Mouse (Mus musculus): ENCODE measurements at regions not wholly inside any gene's neighbourhood (a gene's known extent, or its start where the extent isn't known, plus 50 kb on each side); places are given as distances from the start of the nearest gene placed in this dataset.

- Histone ChIP-seq H3K27ac (replicated peaks) (no peak overlapping the region), H3K4me2 (replicated peaks) (no peak overlapping the region), H3K36me3 (no peaks in the 10 kb centered on the region), H3K27me3 (no peaks in the 10 kb centered on the region), H3K9ac (replicated peaks) (no peak overlapping the region), H3K4me3 (no peak overlapping the region), H3K4me1 (no peaks in the 10 kb centered on the region), H3K9me3 (no peaks in the 10 kb centered on the region)
- ATAC-seq (replicated peaks), result no peak
- WGBS, result 77% methylated on average over 2 of the region's 2 CpGs
Measured at GRCm38 (mm10) chr13:31349671-31350070, 206.3 kb upstream of the Foxq1 start.

DNA sequence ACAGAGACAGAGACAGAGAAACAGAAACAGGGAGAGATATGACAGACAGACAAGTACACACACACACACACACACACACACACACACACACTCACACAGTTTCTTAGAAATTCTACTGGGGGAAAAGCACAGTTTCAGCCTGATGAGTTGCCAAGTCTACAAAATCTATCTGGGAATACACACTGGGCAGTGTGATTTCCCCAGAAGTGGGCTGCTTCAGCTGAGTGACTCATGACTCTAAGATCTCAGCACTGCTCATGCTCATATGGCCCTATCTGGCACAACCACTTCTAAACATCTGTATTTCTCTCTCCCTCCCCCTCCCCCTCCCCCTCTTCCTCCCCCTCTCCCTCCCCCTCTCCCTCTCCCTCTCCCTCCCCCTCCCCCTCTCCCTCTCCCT, 204.5 kb upstream of the Foxq1 start:
- no peak for ATAC-seq (replicated peaks)
- Histone ChIP-seq H3K4me1 (no peaks in the 10 kb centered on the region), H3K27me3 (no peaks in the 10 kb centered on the region), H3K4me2 (replicated peaks) (no peak overlapping the region), H3K36me3 (no peaks in the 10 kb centered on the region), H3K9me3 (no peaks in the 10 kb centered on the region), H3K9ac (replicated peaks) (no peak overlapping the region), H3K4me3 (no peak overlapping the region), H3K27ac (replicated peaks) (no peak overlapping the region)

- no peak for ATAC-seq (replicated peaks)
- no peak overlapping the region for H3K9ac ChIP-seq (replicated peaks)
- H3K36me3 ChIP-seq, result no peaks in the 10 kb centered on the region
- H3K9me3 ChIP-seq, result no peaks in the 10 kb centered on the region
- no peak overlapping the region for H3K4me3 ChIP-seq
- no peaks in the 10 kb centered on the region for H3K4me1 ChIP-seq
- H3K27me3 ChIP-seq, result no peaks in the 10 kb centered on the region
- WGBS, result 71% methylated on average over 5 of the region's 5 CpGs
- no peak overlapping the region for H3K27ac ChIP-seq (replicated peaks)
- no peak overlapping the region for H3K4me2 ChIP-seq (replicated peaks)
Measured at GRCm38 (mm10) chr13:31352825-31353224, 203.1 kb upstream of the Foxq1 start.

DNA sequence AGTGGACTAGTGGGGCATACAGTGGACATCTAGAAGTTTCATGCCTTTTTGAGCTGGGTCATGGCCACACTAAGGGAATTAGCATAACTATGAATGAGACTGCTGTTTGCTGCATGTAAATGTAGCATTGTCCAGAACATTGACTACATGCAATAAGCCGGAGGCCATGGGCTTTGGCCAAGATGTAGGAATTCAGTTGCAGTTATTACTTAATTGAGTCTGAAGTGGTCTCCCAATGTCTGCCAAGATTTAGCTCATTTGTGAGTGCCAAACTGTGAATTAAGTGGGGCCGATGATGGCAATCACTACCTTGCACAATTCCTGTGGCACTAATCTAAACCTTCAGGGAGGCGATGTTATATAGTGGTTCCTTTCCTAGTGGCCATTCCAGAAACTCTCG, 196.6 kb upstream of the Foxq1 start:
- H3K4me3 ChIP-seq, result no peak overlapping the region
- no peaks in the 10 kb centered on the region for H3K27me3 ChIP-seq
- no peak overlapping the region for H3K9ac ChIP-seq (replicated peaks)
- peak; percentile 70 for ATAC-seq (replicated peaks)
- H3K27ac ChIP-seq (replicated peaks), result no peak overlapping the region
- H3K36me3 ChIP-seq, result no peaks in the 10 kb centered on the region
- no peaks in the 10 kb centered on the region for H3K4me1 ChIP-seq
- no peak overlapping the region for H3K4me2 ChIP-seq (replicated peaks)
- H3K9me3 ChIP-seq, result no peaks in the 10 kb centered on the region
- 64% methylated on average over 4 of the region's 4 CpGs for WGBS

- H3K27ac ChIP-seq (replicated peaks), result no peak overlapping the region
- no peaks in the 10 kb centered on the region for H3K27me3 ChIP-seq
- 33% methylated on average over 3 of the region's 3 CpGs for WGBS
- H3K4me2 ChIP-seq (replicated peaks), result no peak overlapping the region
- no peak for ATAC-seq (replicated peaks)
- H3K9ac ChIP-seq (replicated peaks), result no peak overlapping the region
- no peaks in the 10 kb centered on the region for H3K36me3 ChIP-seq
- no peaks in the 10 kb centered on the region for H3K4me1 ChIP-seq
- no peaks in the 10 kb centered on the region for H3K9me3 ChIP-seq
- H3K4me3 ChIP-seq, result no peak overlapping the region
Measured at GRCm38 (mm10) chr13:31362386-31362785, 193.5 kb upstream of the Foxq1 start.

- H3K4me1 ChIP-seq, result no peaks in the 10 kb centered on the region
- no peak overlapping the region for H3K4me2 ChIP-seq (replicated peaks)
- H3K36me3 ChIP-seq, result no peaks in the 10 kb centered on the region
- no peaks in the 10 kb centered on the region for H3K27me3 ChIP-seq
- H3K4me3 ChIP-seq, result no peak overlapping the region
- no peak for ATAC-seq (replicated peaks)
- H3K9me3 ChIP-seq, result no peaks in the 10 kb centered on the region
- WGBS, result 75% methylated on average over 4 of the region's 4 CpGs
- no peak overlapping the region for H3K9ac ChIP-seq (replicated peaks)
- no peak overlapping the region for H3K27ac ChIP-seq (replicated peaks)
Measured at GRCm38 (mm10) chr13:31364369-31364768, 191.6 kb upstream of the Foxq1 start.

DNA sequence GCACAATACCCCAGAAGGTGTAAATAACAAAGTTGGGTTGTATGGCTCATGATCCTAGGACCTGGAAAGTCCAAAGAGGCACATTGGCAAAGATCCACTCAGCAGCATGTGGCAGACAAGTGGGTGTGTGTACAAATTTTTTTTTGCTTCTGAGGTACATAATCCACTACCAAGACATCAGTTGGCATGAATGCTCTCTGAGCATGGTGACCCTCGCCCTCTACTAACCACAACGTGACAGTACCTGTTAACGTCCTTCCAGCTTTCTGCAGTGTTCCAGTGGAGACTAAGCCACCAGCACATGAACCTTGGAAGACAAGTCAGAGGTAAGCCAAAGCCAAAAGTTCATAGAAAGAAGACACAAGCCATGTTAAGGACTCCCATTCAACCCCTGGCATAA, 188.7 kb upstream of the Foxq1 start:
- no peak overlapping the region for H3K4me3 ChIP-seq
- no peak overlapping the region for H3K9ac ChIP-seq (replicated peaks)
- ATAC-seq (replicated peaks), result no peak
- no peaks in the 10 kb centered on the region for H3K4me1 ChIP-seq
- H3K27ac ChIP-seq (replicated peaks), result no peak overlapping the region
- H3K36me3 ChIP-seq, result no peaks in the 10 kb centered on the region
- H3K27me3 ChIP-seq, result no peaks in the 10 kb centered on the region
- H3K9me3 ChIP-seq, result no peaks in the 10 kb centered on the region
- H3K4me2 ChIP-seq (replicated peaks), result no peak overlapping the region
- WGBS, result 94% methylated on average over 3 of the region's 3 CpGs

- ATAC-seq (replicated peaks), result no peak
- WGBS, result 83% methylated on average over 4 of the region's 4 CpGs
- H3K4me1 ChIP-seq, result no peaks in the 10 kb centered on the region
Measured at GRCm38 (mm10) chr13:31369182-31369581, 186.8 kb upstream of the Foxq1 start.

DNA sequence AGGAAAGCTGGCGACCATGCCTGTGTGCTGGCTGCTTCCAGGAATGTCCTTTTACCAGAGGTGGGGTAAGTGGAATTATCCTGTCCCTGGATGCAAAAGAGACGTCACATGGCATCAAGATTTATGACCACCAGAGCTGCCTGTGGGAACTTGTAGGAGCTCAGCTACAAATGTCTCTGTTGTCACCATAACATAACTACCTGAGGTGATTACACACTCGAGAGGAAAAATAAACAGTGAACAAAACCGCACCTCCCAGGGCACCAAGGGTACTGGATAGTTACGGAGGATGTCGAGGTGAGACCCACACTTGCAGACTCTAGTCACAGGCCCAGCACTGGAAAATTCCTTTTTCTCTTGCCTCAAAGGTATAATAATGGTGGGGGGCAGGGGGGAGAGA, 185.1 kb upstream of the Foxq1 start:
- no peaks in the 10 kb centered on the region for H3K4me1 ChIP-seq
- no peaks in the 10 kb centered on the region for H3K36me3 ChIP-seq
- H3K27me3 ChIP-seq, result no peaks in the 10 kb centered on the region
- no peak overlapping the region for H3K27ac ChIP-seq (replicated peaks)
- no peak overlapping the region for H3K4me3 ChIP-seq
- no peak for ATAC-seq (replicated peaks)
- no peaks in the 10 kb centered on the region for H3K9me3 ChIP-seq
- H3K9ac ChIP-seq (replicated peaks), result no peak overlapping the region
- WGBS, result 82% methylated on average over 6 of the region's 6 CpGs
- H3K4me2 ChIP-seq (replicated peaks), result no peak overlapping the region

More at GRCm38 (mm10) chr13:31369182-31369581, 186.8 kb upstream of the Foxq1 start:
- H3K36me3 ChIP-seq, result no peaks in the 10 kb centered on the region
- H3K9ac ChIP-seq (replicated peaks), result no peak overlapping the region
- no peaks in the 10 kb centered on the region for H3K27me3 ChIP-seq
- H3K9me3 ChIP-seq, result no peaks in the 10 kb centered on the region
- H3K4me3 ChIP-seq, result no peak overlapping the region
- H3K27ac ChIP-seq (replicated peaks), result no peak overlapping the region
- no peak overlapping the region for H3K4me2 ChIP-seq (replicated peaks)

DNA sequence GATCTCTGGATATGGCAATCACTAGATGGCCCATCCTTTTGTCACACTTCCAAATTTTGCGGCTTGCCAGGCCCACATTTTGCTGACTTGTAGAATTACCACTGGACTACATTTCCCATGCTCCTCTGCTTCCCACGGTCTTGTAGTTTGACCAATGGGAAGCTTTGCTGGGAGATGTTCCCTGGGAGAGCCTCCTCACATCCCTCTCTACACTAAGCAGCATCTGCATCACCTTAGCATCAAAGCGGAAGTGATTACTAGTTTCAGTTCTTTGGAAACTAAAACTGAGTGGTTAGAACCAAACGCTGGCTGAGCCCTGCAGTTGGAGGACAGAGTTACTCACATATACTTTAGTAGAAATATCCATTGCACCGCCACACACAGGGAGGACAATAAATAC, 181.9 kb upstream of the Foxq1 start:
- Histone ChIP-seq H3K27me3 (no peaks in the 10 kb centered on the region), H3K36me3 (no peaks in the 10 kb centered on the region), H3K4me2 (replicated peaks) (no peak overlapping the region), H3K4me3 (no peak overlapping the region), H3K9me3 (no peaks in the 10 kb centered on the region), H3K4me1 (no peaks in the 10 kb centered on the region), H3K27ac (replicated peaks) (no peak overlapping the region), H3K9ac (replicated peaks) (no peak overlapping the region)
- 54% methylated on average over 5 of the region's 5 CpGs for WGBS
- ATAC-seq (replicated peaks), result peak; percentile 88

DNA sequence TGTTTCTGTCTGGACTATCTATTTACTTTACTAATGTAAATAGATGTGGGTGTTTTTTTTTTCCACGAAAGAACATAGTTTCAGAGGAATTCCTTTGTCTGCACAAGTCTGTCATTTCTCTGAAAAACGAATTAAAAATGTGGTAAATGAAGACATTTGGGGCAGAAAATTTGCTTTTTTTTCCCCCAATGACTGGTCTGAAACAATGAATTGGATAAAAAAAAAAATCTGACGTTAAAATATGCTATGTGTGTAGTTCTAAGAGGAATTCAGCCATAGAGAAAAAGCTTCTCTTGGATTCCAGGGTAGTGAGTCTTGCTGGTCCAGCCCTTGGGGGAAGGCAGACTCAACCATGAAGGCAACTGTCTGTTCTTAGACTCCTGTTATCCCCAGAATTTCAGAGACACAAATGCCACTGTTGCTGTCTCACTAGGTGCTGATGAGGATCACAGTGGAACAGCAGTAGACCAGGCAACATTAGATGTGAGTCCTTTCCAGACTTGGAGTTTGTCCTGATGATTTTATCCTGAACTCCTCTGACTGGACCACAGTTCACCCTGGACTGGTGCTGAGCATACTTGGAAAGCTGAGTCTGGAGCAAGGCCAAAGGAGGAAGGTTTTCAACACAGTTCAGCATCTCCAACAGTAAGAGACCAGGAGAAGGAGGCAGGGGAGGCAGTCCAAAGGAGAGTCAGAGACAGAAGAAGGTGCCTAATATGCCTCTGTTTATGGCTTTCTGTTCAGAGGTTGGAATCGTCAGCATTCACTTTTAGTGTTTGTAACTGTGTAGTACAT, 162.3 kb upstream of the Foxq1 start:
- WGBS, result 80% methylated on average over 4 of the region's 4 CpGs
- ATAC-seq (replicated peaks), result no peak

GRCm38 (mm10) chr13:31396216-31396910, 159.6 kb upstream of the Foxq1 start:
- WGBS, result 84% methylated on average over 5 of the region's 5 CpGs
- Histone ChIP-seq H3K4me2 (replicated peaks) (no peak overlapping the region), H3K4me1 (no peaks in the 10 kb centered on the region), H3K4me3 (no peak overlapping the region), H3K9ac (replicated peaks) (no peak overlapping the region), H3K9me3 (no peaks in the 10 kb centered on the region), H3K36me3 (no peaks in the 10 kb centered on the region), H3K27me3 (no peaks in the 10 kb centered on the region), H3K27ac (replicated peaks) (no peak overlapping the region)
- ATAC-seq (replicated peaks), result no peak

More for the DNA sequence above, 162.3 kb upstream of the Foxq1 start:
- Histone ChIP-seq H3K9me3 (no peaks in the 10 kb centered on the region), H3K27me3 (no peaks in the 10 kb centered on the region), H3K27ac (replicated peaks) (no peak overlapping the region), H3K36me3 (no peaks in the 10 kb centered on the region), H3K4me2 (replicated peaks) (no peak overlapping the region), H3K4me1 (no peaks in the 10 kb centered on the region), H3K9ac (replicated peaks) (no peak overlapping the region), H3K4me3 (no peak overlapping the region)

DNA sequence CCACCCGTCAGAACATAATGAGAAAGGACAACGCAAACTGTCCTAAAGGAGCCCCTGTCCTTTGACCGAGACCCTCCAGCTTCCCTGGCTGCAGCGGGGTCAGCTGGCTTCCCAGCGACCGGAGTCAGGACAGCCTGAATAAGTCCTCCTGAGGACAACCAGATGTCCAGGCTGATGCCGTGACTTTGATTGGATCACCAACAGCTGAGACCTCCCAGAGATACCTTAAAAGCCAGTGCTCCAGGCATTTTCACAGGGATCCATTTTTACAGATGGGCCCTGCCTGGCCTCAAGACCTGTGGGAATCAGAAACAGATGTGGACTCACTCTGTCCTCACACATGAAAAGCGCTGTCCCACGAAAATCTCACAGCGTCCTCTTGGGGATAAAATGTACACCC, 158.7 kb upstream of the Foxq1 start:
- H3K4me2 ChIP-seq (replicated peaks), result no peak overlapping the region
- WGBS, result 82% methylated on average over 10 of the region's 10 CpGs
- no peak overlapping the region for H3K27ac ChIP-seq (replicated peaks)
- no peak for ATAC-seq (replicated peaks)
- no peaks in the 10 kb centered on the region for H3K27me3 ChIP-seq
- H3K4me3 ChIP-seq, result no peak overlapping the region
- no peaks in the 10 kb centered on the region for H3K9me3 ChIP-seq
- H3K9ac ChIP-seq (replicated peaks), result no peak overlapping the region
- no peaks in the 10 kb centered on the region for H3K36me3 ChIP-seq
- H3K4me1 ChIP-seq, result no peaks in the 10 kb centered on the region
